Mouse (Mus musculus): ENCODE measurements around the gene Smco3.
"Not testable (repeated sequence)": the region's sequence is repeated elsewhere in the genome, so short reads cannot be mapped to it uniquely, and the experiment has no call there.

Gene Smco3

GRCm38 (mm10) chr6:136805409-136805775 is 29.9 kb downstream of the Smco3 start:
- no peak for DNase-seq (ENCODE audit: low read depth)

- no peak for DNase-seq (ENCODE audit: low read depth)
These were observed 30.4 kb downstream of the Smco3 start for GRCm38 (mm10) chr6:136804705-136805408.

- DNase-seq (ENCODE audit: low read depth) = peak; percentile 99
These were observed 31.3 kb downstream of the Smco3 start, which contains the start of gene Hist4h4 for GRCm38 (mm10) chr6:136803739-136804633. Gene Hist4h4, minus strand, starts transcription at chr6:136804415.

GRCm38 (mm10) chr6:136803093-136803738 is 32.0 kb downstream of the Smco3 start:
- no peak for DNase-seq (ENCODE audit: low read depth)

GRCm38 (mm10) chr6:136801274-136801673 is 34.0 kb downstream of the Smco3 start:
- no peak for DNase-seq (ENCODE audit: low read depth)

GRCm38 (mm10) chr6:136800710-136801109 is 34.5 kb downstream of the Smco3 start:
- DNase-seq (ENCODE audit: low read depth) = no peak

- not testable (repeated sequence) for DNase-seq (ENCODE audit: low read depth)
These were observed 37.2 kb downstream of the Smco3 start for GRCm38 (mm10) chr6:136797874-136798693.

- no peak for DNase-seq (ENCODE audit: low read depth)
These were observed 39.4 kb downstream of the Smco3 start for GRCm38 (mm10) chr6:136795850-136796249.

- DNase-seq (ENCODE audit: low read depth) = no peak
These were observed 40.1 kb downstream of the Smco3 start for GRCm38 (mm10) chr6:136795110-136795509.

- no peak for DNase-seq (ENCODE audit: low read depth)
These were observed 41.3 kb downstream of the Smco3 start for GRCm38 (mm10) chr6:136793831-136794525.

- no peak for DNase-seq (ENCODE audit: low read depth)
These were observed 42.1 kb downstream of the Smco3 start for GRCm38 (mm10) chr6:136792884-136793758.

GRCm38 (mm10) chr6:136789391-136789971 is 45.8 kb downstream of the Smco3 start:
- no peak for DNase-seq (ENCODE audit: low read depth)

GRCm38 (mm10) chr6:136782761-136783160 is 52.5 kb downstream of the Smco3 start:
- no peak for DNase-seq (ENCODE audit: low read depth)

GRCm38 (mm10) chr6:136782146-136782545 is 53.1 kb downstream of the Smco3 start:
- DNase-seq (ENCODE audit: low read depth) = no peak

GRCm38 (mm10) chr6:136781377-136781986 is 53.8 kb downstream of the Smco3 start, which contains the start of gene Gucy2c:
Gene Gucy2c, minus strand, starts transcription at chr6:136781765.
- no peak for DNase-seq (ENCODE audit: low read depth)

All from c-Kit-positive CD71-negative TER-119-negative erythroid progenitor cells, embryonic 14.5 days (primary cell).